Mouse (Mus musculus) heart, adult 2 months (tissue): ENCODE data around the gene Nup133. TPM values are rescaled to one million over a fixed set of nuclear protein-coding genes. Genes with fewer than 3 reads are reported as not detected.
A peak's percentile ranks its signal among the peaks of the same experiment; 100 is the strongest.

Experiments
- DNase-seq, 2 experiments: peaks; one replicate each; pipeline ENCODE4 v3.0.0; 2021
- H3K27ac ChIP-seq: fragments of 200-600 bp; 2 replicates; pipeline ENCODE4 v1.8.1; 2022
- H3K27me3 ChIP-seq: fragments of 200-500 bp; 2 replicates; pipeline ENCODE4 v1.6.1; 2012; ENCODE audit warnings: mild to moderate bottlenecking, low read length, inconsistent platforms, mixed read lengths; ENCODE audit not compliant: control insufficient read depth, insufficient read depth
- H3K36me3 ChIP-seq: fragments of 200-500 bp; 2 replicates; pipeline ENCODE4 v1.6.1; 2012; ENCODE audit warnings: low read length, inconsistent platforms; ENCODE audit not compliant: control insufficient read depth, insufficient read depth
- H3K4me1 ChIP-seq: fragments of 200-500 bp; 2 replicates; pipeline ENCODE4 v1.6.1; 2011; ENCODE audit warnings: low read length; ENCODE audit not compliant: control insufficient read depth, insufficient read depth
- H3K4me3 ChIP-seq: fragments of 200-600 bp; 2 replicates; pipeline ENCODE4 v1.8.1; 2022
- H3K79me2 ChIP-seq: fragments of 200-500 bp; replicated peaks from 2 replicates; pipeline ENCODE4 v1.6.1; 2012; ENCODE audit warnings: mild to moderate bottlenecking, inconsistent platforms, low read length, moderate library complexity, mixed read lengths; ENCODE audit not compliant: control insufficient read depth, insufficient read depth
- H3K9ac ChIP-seq: fragments of 200-500 bp; 2 replicates; pipeline ENCODE4 v1.6.1; 2012; ENCODE audit warnings: low read depth, mild to moderate bottlenecking, control low read depth, inconsistent platforms, low read length, mixed read lengths
- CTCF ChIP-seq: fragments of 200-600 bp; IDR thresholded peaks from 2 replicates; pipeline ENCODE4 v1.8.1; 2022; ENCODE audit warnings: antibody characterized with exemption, mild to moderate bottlenecking, moderate library complexity
- EP300 ChIP-seq: fragments of 200-500 bp; IDR thresholded peaks from 2 replicates; pipeline ENCODE4 v1.6.1; 2011; ENCODE audit warnings: low read depth, low read length, control low read depth; ENCODE audit not compliant: insufficient read depth
- POLR2A ChIP-seq: fragments of 200-500 bp; IDR thresholded peaks from 2 replicates; pipeline ENCODE4 v1.6.1; 2011; ENCODE audit warnings: mild to moderate bottlenecking, low read depth, low read length, control low read depth; ENCODE audit not compliant: insufficient read depth
- WGBS: fragments of 180-500 bp; shearing (Covaris S2); methylation state at CpG from one replicate; pipeline ENCODE4 v1.1.7; 2018; 5-methylcytosine and 5-hydroxymethylcytosine counted together
- intact Hi-C: fragments of 180-260 bp; cut with DNase I; formaldehyde crosslinking; loops from one replicate; pipeline ENCODE4 v1.15.1; 2025
- polyA plus RNA-seq: library from polyadenylated mRNA; depleted of rRNA; stranded (reverse); fragments of >200 nt; gene quantifications from 2 replicates; pipeline ENCODE4 v1.2.3, GENCODE M21; 2012
- total RNA-seq, 2 experiments: library from RNA; stranded (reverse); gene quantifications; 2 replicates each; pipeline ENCODE4 v1.2.3; 2021

Nup133 gene
- total and polyA plus RNA-seq, 3 experiments: 7.2 to 10.8 (median 9.9) TPM

- under 1% methylated on average over 10 of the region's 10 CpGs for WGBS
- Histone ChIP-seq H3K79me2 (no peaks in the 10 kb centered on the region), H3K27ac (peak overlapping the region; percentile 82), H3K36me3 (no peaks in the 10 kb centered on the region), H3K4me1 (no peaks in the 10 kb centered on the region), H3K9ac (peak overlapping the region; percentile 76), H3K4me3 (peak overlapping the region; percentile 98), H3K27me3 (no peaks in the 10 kb centered on the region)
- no peak for DNase-seq
- no peak for TF ChIP-seq POLR2A
- TF ChIP-seq CTCF: no peak
- no peak for TF ChIP-seq EP300
- intact Hi-C loops: loop anchor here (2.0 kb wide), 1 partner anchor 71 kb away; the partner anchor contains the start of genes Taf5l and Urb2
Observed at GRCm38 (mm10) chr8:123949686-123949986, 571 bp upstream of the Nup133 start.

GRCm38 (mm10) chr8:123929026-123929425 lies 20.0 kb downstream of the Nup133 start:
- H3K36me3 ChIP-seq: no peaks in the 10 kb centered on the region
- WGBS: 92% methylated on average over 7 of the region's 7 CpGs

GRCm38 (mm10) chr8:123925671-123926070 lies 23.4 kb downstream of the Nup133 start:
- no peak for TF ChIP-seq EP300
- no peak for TF ChIP-seq POLR2A
- TF ChIP-seq CTCF: no peak
- Histone ChIP-seq H3K79me2 (no peaks in the 10 kb centered on the region), H3K36me3 (no peaks in the 10 kb centered on the region), H3K9ac (no peak overlapping the region), H3K4me3 (no peak overlapping the region), H3K27ac (no peak overlapping the region), H3K27me3 (no peaks in the 10 kb centered on the region), H3K4me1 (no peaks in the 10 kb centered on the region)
- intact Hi-C loops: loop anchor here (2.0 kb wide), 1 partner anchor 425 kb away; no protein-coding TSS in a partner anchor
- DNase-seq: no peak
- 69% methylated on average over 3 of the region's 3 CpGs for WGBS

More at GRCm38 (mm10) chr8:123929026-123929425, 20.0 kb downstream of the Nup133 start:
- Histone ChIP-seq H3K9ac (no peak overlapping the region), H3K4me1 (no peaks in the 10 kb centered on the region), H3K79me2 (no peaks in the 10 kb centered on the region), H3K27ac (no peak overlapping the region), H3K27me3 (no peaks in the 10 kb centered on the region), H3K4me3 (no peak overlapping the region)
- TF ChIP-seq POLR2A (no peak), CTCF (no peak), EP300 (no peak)
- no peak for DNase-seq
- intact Hi-C loops: no loop called here

GRCm38 (mm10) chr8:123924719-123925118 lies 24.3 kb downstream of the Nup133 start:
- WGBS: 11% methylated on average over 2 of the region's 2 CpGs
- no peaks in the 10 kb centered on the region for H3K27me3 ChIP-seq
- no peak overlapping the region for H3K27ac ChIP-seq
- no peak overlapping the region for H3K4me3 ChIP-seq
- peak; percentile 68 to 71 for DNase-seq
- H3K9ac ChIP-seq: no peak overlapping the region
- intact Hi-C loops: loop anchor here (2.0 to 5.0 kb wide), 2 partner anchors 132 to 426 kb away; no protein-coding TSS in a partner anchor
- H3K79me2 ChIP-seq: no peaks in the 10 kb centered on the region
- TF ChIP-seq POLR2A (no peak), EP300 (0 out of 2 replicates have a peak, but pooled peaks have one; percentile 32), CTCF (peak; percentile 96; the same call in 1 of the 2 replicates)
- H3K36me3 ChIP-seq: no peaks in the 10 kb centered on the region
- H3K4me1 ChIP-seq: no peaks in the 10 kb centered on the region

GRCm38 (mm10) chr8:123914635-123915034 lies 34.4 kb downstream of the Nup133 start:
- Histone ChIP-seq H3K4me1 (no peaks in the 10 kb centered on the region), H3K27me3 (no peaks in the 10 kb centered on the region), H3K27ac (no peak overlapping the region), H3K4me3 (no peak overlapping the region), H3K79me2 (no peaks in the 10 kb centered on the region), H3K9ac (no peak overlapping the region), H3K36me3 (no peaks in the 10 kb centered on the region)
- DNase-seq: no peak
- no peak for TF ChIP-seq POLR2A
- no peak for TF ChIP-seq EP300
- TF ChIP-seq CTCF: no peak
- intact Hi-C loops: no loop called here
- 96% methylated on average over 3 of the region's 3 CpGs for WGBS

GRCm38 (mm10) chr8:123912265-123912664 lies 36.8 kb downstream of the Nup133 start:
- no peak for TF ChIP-seq POLR2A
- no peak for TF ChIP-seq EP300
- no peak for TF ChIP-seq CTCF
- no peaks in the 10 kb centered on the region for H3K27me3 ChIP-seq
- H3K79me2 ChIP-seq: no peaks in the 10 kb centered on the region
- WGBS: 95% methylated on average over 4 of the region's 4 CpGs
- H3K4me1 ChIP-seq: no peaks in the 10 kb centered on the region
- intact Hi-C loops: no loop called here
- no peak for DNase-seq
- H3K9ac ChIP-seq: no peak overlapping the region
- no peak overlapping the region for H3K27ac ChIP-seq
- H3K4me3 ChIP-seq: no peak overlapping the region
- no peaks in the 10 kb centered on the region for H3K36me3 ChIP-seq
